In the genomic region with DNA sequence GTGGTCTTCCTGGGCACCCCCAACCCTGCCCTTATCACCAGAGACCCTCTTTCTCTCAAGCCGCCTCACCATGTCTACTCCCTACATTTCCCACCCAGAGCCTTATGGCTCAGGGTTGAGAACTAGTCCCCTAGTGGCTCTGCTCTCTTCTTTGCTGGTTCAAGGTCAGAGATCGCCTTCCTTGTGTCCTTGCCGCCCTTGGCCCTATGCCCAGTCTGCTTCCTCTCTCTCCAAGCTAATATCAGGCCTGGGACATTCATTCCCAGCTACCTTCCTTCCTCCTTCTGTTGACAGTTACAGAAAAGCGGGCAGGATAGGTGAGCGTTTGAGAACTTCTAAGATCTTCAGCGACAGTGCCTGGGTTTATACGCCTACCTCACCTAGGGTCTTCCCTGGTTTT, we compare ENCODE assay signal across 14 mouse cellular contexts. TPM values are rescaled to one million over a fixed set of nuclear protein-coding genes. Genes with fewer than 3 reads are reported as not detected.
DNase-seq lines count a peak whose midpoint lies in the region; ATAC-seq and TF ChIP-seq lines count a peak whose summit lies in the region.
"Had no signal": no experiment of that assay in that cellular context is flagged by ENCODE, and none has a peak within 500 bp of the region (broad histone marks: within the 10 kb centered on the region; RNA-seq: fewer than 3 reads in every experiment).

No protein-coding gene starts in this region.

- no peak overlapping the region for H3K4me2 ChIP-seq in heart, embryonic 12.5 days
- no peak overlapping the region for H3K4me2 ChIP-seq in kidney, postnatal 0 days (ENCODE audit: low read length)

- TF ChIP-seq POLR2A in heart, adult 2 months (IDR thresholded peaks at IDR 0.05; ENCODE audit: insufficient read depth, low read depth, low read length) = no peak

- H3K9ac ChIP-seq in heart, adult 2 months (ENCODE audit: low read depth, low read length) = no peak overlapping the region
- no peak overlapping the region for H3K9ac ChIP-seq in heart, embryonic 12.5 days
- H3K9ac ChIP-seq in kidney, postnatal 0 days (ENCODE audit: low read depth, low read length) = no peak overlapping the region

- no peak for ATAC-seq in heart, embryonic 12.5 days (ENCODE audit: insufficient number of reproducible peaks, low FRiP score)
- ATAC-seq in kidney, postnatal 0 days (replicated peaks; ENCODE audit: low FRiP score, low read depth) = no peak
- ATAC-seq in CD4-positive, CD25-positive, alpha-beta regulatory T cell, adult 4 months = no peak

- 24% methylated on average over 7 of the region's 7 CpGs for WGBS in heart, adult 2 months
- 46% methylated on average over 7 of the region's 7 CpGs for WGBS in heart, embryonic 12.5 days
- WGBS in kidney, postnatal 0 days = 71% methylated on average over 7 of the region's 7 CpGs

- no peaks in the 10 kb centered on the region for H3K9me3 ChIP-seq in heart, embryonic 12.5 days (replicated peaks)
- H3K9me3 ChIP-seq in kidney, postnatal 0 days (replicated peaks; ENCODE audit: low read length) = no peaks in the 10 kb centered on the region
- H3K9me3 ChIP-seq: limb, embryonic 10.5 days had no signal

- H3K27me3 ChIP-seq in heart, adult 2 months (ENCODE audit: control insufficient read depth, insufficient read depth, low read length) = no peaks in the 10 kb centered on the region
- peaks cover 7% of the 10 kb centered on the region for H3K27me3 ChIP-seq in heart, embryonic 12.5 days (replicated peaks)
- H3K27me3 ChIP-seq in kidney, postnatal 0 days (ENCODE audit: insufficient read depth, low read length) = no peaks in the 10 kb centered on the region

- H3K36me3 ChIP-seq in heart, adult 2 months (ENCODE audit: control insufficient read depth, insufficient read depth, low read length) = no peaks in the 10 kb centered on the region
- H3K36me3 ChIP-seq in heart, embryonic 12.5 days = no peaks in the 10 kb centered on the region
- H3K36me3 ChIP-seq in kidney, postnatal 0 days (ENCODE audit: insufficient read depth, low read length) = no peaks in the 10 kb centered on the region
- H3K36me3 ChIP-seq: limb, embryonic 10.5 days had no signal

- no peak overlapping the region for H3K27ac ChIP-seq in heart, adult 2 months
- no peak overlapping the region for H3K27ac ChIP-seq in heart, embryonic 12.5 days (ENCODE audit: poor library complexity, severe bottlenecking)
- H3K27ac ChIP-seq in kidney, postnatal 0 days = no peak overlapping the region
- H3K27ac ChIP-seq: limb, embryonic 10.5 days had no signal

- no peak for TF ChIP-seq CTCF in heart, adult 2 months (IDR thresholded peaks at IDR 0.05)
- TF ChIP-seq CTCF in kidney, postnatal 0 days (IDR thresholded peaks at IDR 0.05; ENCODE audit: low read depth) = no peak

- TF ChIP-seq EP300 in heart, adult 2 months (IDR thresholded peaks at IDR 0.05; ENCODE audit: insufficient read depth, low read depth, low read length) = no peak

- DNase-seq in heart, adult 2 months = peak; percentile 35 to 55
- DNase-seq in lung, postnatal 14 days = peak; percentile 48
- DNase-seq in lung, adult 18-20 months = no peak
- DNase-seq in kidney, postnatal 0 days (ENCODE audit: low spot score) = peak; percentile 23
- DNase-seq in testis, postnatal 14 days (ENCODE audit: low spot score) = peak; percentile 56
- no peak for DNase-seq in spleen, adult 18-20 months
- DNase-seq: cerebellum, adult 11-12 months; retina, postnatal 1 day had no signal

- H3K4me3 ChIP-seq in heart, adult 2 months = no peak overlapping the region
- no peak overlapping the region for H3K4me3 ChIP-seq in heart, embryonic 12.5 days
- no peak overlapping the region for H3K4me3 ChIP-seq in kidney, postnatal 0 days (replicated peaks; ENCODE audit: low read depth, low read length)
- H3K4me3 ChIP-seq: limb, embryonic 10.5 days; myocyte had no signal

- H3K4me1 ChIP-seq in heart, adult 2 months (ENCODE audit: control insufficient read depth, insufficient read depth, low read length) = peaks cover 1% of the 10 kb centered on the region; the same call in 1 of the 2 replicates
- H3K4me1 ChIP-seq in heart, embryonic 12.5 days (replicated peaks) = peaks cover 14% of the 10 kb centered on the region
- H3K4me1 ChIP-seq in kidney, postnatal 0 days (replicated peaks; ENCODE audit: insufficient read depth, low read length) = no peaks in the 10 kb centered on the region

- intact Hi-C loops in heart, adult 2 months (cut with DNase I) = no loop called here

- no peaks in the 10 kb centered on the region for H3K79me2 ChIP-seq in heart, adult 2 months (replicated peaks; ENCODE audit: control insufficient read depth, insufficient read depth, low read length)

RNA-seq across cellular contexts. Expression of a gene that starts 2.8 kb away (rescaled TPM):
- under 1 TPM in 1 of 2 experiments, not detected in 1; 0.08 TPM for total RNA-seq in heart, adult 2 months (2021)
- 0.04 and 0.12 TPM in 2 replicates for polyA plus RNA-seq in heart, adult 2 months (2012; rRNA removed)
- polyA plus RNA-seq in heart, embryonic 12.5 days (2016; fragmentation: Nextera tagmentation; extraction: Ambion mirVana) = 0.22 and 0.32 TPM in 2 replicates
- polyA plus RNA-seq in kidney, postnatal 0 days (2015; fragmentation: Nextera tagmentation; extraction: Ambion mirVana) = 0.07 and 0.18 TPM in 2 replicates
- not detected for polyA plus RNA-seq in CD4-positive, CD25-positive, alpha-beta regulatory T cell, adult 4 months (2017; shearing (Covaris generic))
- total RNA-seq: hematopoietic stem cell, adult 5-6 weeks had no signal

RNA-seq across cellular contexts. Expression of a gene that starts 16.6 kb away (rescaled TPM):
- total RNA-seq in heart, adult 2 months (2021) = not detected
- polyA plus RNA-seq in heart, adult 2 months (2012; rRNA removed) = not detected in 2 replicates
- polyA plus RNA-seq in heart, embryonic 12.5 days (2016; fragmentation: Nextera tagmentation; extraction: Ambion mirVana) = 4.4 and 16.9 TPM in 2 replicates
- 2.5 and 2.6 TPM in 2 replicates for polyA plus RNA-seq in kidney, postnatal 0 days (2015; fragmentation: Nextera tagmentation; extraction: Ambion mirVana)
- not detected for polyA plus RNA-seq in CD4-positive, CD25-positive, alpha-beta regulatory T cell, adult 4 months (2017; shearing (Covaris generic))
- total RNA-seq: hematopoietic stem cell, adult 5-6 weeks; MEL had no signal

RNA-seq across cellular contexts. Expression of a gene that starts 31.6 kb away (rescaled TPM):
- total RNA-seq in heart, adult 2 months (2021) = 1 to 10 TPM; 7.7 to 7.8 TPM
- polyA plus RNA-seq in heart, adult 2 months (2012; rRNA removed) = 4.3 and 6.3 TPM in 2 replicates
- polyA plus RNA-seq in heart, embryonic 12.5 days (2016; fragmentation: Nextera tagmentation; extraction: Ambion mirVana) = 2.5 TPM in 2 replicates
- 2.8 and 3.0 TPM in 2 replicates for polyA plus RNA-seq in kidney, postnatal 0 days (2015; fragmentation: Nextera tagmentation; extraction: Ambion mirVana)
- polyA plus RNA-seq in CD4-positive, CD25-positive, alpha-beta regulatory T cell, adult 4 months (2017; shearing (Covaris generic)) = under 1 TPM; 0.57 to 0.81 TPM

RNA-seq across cellular contexts. Expression of a gene that starts 39.4 kb away (rescaled TPM):
- total RNA-seq in heart, adult 2 months (2021) = 1 to 10 TPM; 5.0 to 6.3 TPM
- 10.0 and 11.2 TPM in 2 replicates for polyA plus RNA-seq in heart, adult 2 months (2012; rRNA removed)
- polyA plus RNA-seq in heart, embryonic 12.5 days (2016; fragmentation: Nextera tagmentation; extraction: Ambion mirVana) = 13.4 and 13.7 TPM in 2 replicates
- polyA plus RNA-seq in kidney, postnatal 0 days (2015; fragmentation: Nextera tagmentation; extraction: Ambion mirVana) = 21.5 and 24.3 TPM in 2 replicates
- 10 to 100 TPM in 1 of 2 experiments, 1 to 10 TPM in 1; 8.9 to 10.8 TPM for polyA plus RNA-seq in CD4-positive, CD25-positive, alpha-beta regulatory T cell, adult 4 months (2017; shearing (Covaris generic))

RNA-seq across cellular contexts. Expression of a gene that starts 41.0 kb away (rescaled TPM):
- total RNA-seq in heart, adult 2 months (2021) = 1 to 10 TPM; 3.7 to 4.2 TPM
- polyA plus RNA-seq in heart, adult 2 months (2012; rRNA removed) = 2.2 and 4.0 TPM in 2 replicates
- 8.9 and 9.2 TPM in 2 replicates for polyA plus RNA-seq in heart, embryonic 12.5 days (2016; fragmentation: Nextera tagmentation; extraction: Ambion mirVana)
- 6.6 and 6.9 TPM in 2 replicates for polyA plus RNA-seq in kidney, postnatal 0 days (2015; fragmentation: Nextera tagmentation; extraction: Ambion mirVana)
- polyA plus RNA-seq in CD4-positive, CD25-positive, alpha-beta regulatory T cell, adult 4 months (2017; shearing (Covaris generic)) = 1 to 10 TPM; 2.5 to 4.0 TPM

Comparison
In these comparisons a context has a peak if more than half of its experiments do, and no peak if none do; other contexts are left out.
1. DNase-seq: peak in heart, adult 2 months (2 of 2), lung, postnatal 14 days (single experiment), kidney, postnatal 0 days (single experiment) and testis, postnatal 14 days (single experiment); none in lung, adult 18-20 months (0 of 2) and spleen, adult 18-20 months (0 of 2).